Comparison of ENCODE assay signal across 22 mouse cellular contexts in the genomic region with DNA sequence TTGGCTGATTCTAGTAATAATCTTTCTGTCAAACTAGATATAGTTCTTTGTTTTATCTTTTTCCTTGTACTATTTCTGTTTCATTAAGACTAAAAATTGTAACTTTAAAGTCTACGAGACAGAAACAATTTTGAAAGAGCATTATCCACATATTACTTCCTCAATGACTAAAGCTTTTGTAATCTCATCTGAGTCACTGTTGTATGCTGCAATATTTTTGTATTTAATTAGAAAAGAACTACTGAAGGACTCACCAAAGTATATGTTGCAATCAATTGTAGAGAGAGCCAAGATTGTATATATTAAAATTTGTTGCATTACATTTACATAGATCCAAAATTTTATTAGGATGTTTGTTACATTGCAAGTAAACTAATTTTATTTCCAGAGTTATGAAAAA.
A peak's percentile ranks its signal among the peaks of the same experiment; 100 is the strongest.
DNase-seq lines count a peak whose midpoint lies in the region; ATAC-seq and TF ChIP-seq lines count a peak whose summit lies in the region.
"Had no signal": no experiment of that assay in that cellular context is flagged by ENCODE, and none has a peak within 500 bp of the region (broad histone marks: within the 10 kb centered on the region; RNA-seq: fewer than 3 reads in every experiment).

No protein-coding gene starts in this region.

- H3K27ac ChIP-seq in MEL (ENCODE audit: control insufficient read depth, low read depth, low read length), result no peak overlapping the region
- no peak overlapping the region for H3K27ac ChIP-seq in hindbrain, embryonic 14.5 days
- H3K27ac ChIP-seq: embryonic facial prominence, embryonic 10.5 days; embryonic facial prominence, embryonic 12.5 days; forebrain, embryonic 13.5 days; forebrain, embryonic 15.5 days had no signal

- no peaks in the 10 kb centered on the region for H3K27me3 ChIP-seq in MEL (ENCODE audit: control insufficient read depth in 1 of 2, insufficient read depth in 2 of 2, low read length in 2 of 2)
- no peaks in the 10 kb centered on the region for H3K27me3 ChIP-seq in hindbrain, embryonic 14.5 days (ENCODE audit: control insufficient read depth, insufficient read depth, low read length)
- H3K27me3 ChIP-seq: CH12.LX; embryonic facial prominence, embryonic 12.5 days; forebrain, embryonic 13.5 days; forebrain, embryonic 15.5 days had no signal

- no peaks in the 10 kb centered on the region for H3K9me3 ChIP-seq in MEL (replicated peaks; ENCODE audit: insufficient read depth, low read length)
- no peaks in the 10 kb centered on the region for H3K9me3 ChIP-seq in hindbrain, embryonic 14.5 days (ENCODE audit: control insufficient read depth, low read length)
- H3K9me3 ChIP-seq: embryonic facial prominence, embryonic 10.5 days; embryonic facial prominence, embryonic 12.5 days; forebrain, embryonic 13.5 days; forebrain, embryonic 15.5 days had no signal

- H3K9ac ChIP-seq in MEL (ENCODE audit: control insufficient read depth, low read depth, low read length, poor library complexity, severe bottlenecking), result no peak overlapping the region
- H3K9ac ChIP-seq in hindbrain, embryonic 14.5 days, result no peak overlapping the region
- H3K9ac ChIP-seq: embryonic facial prominence, embryonic 12.5 days; forebrain, embryonic 13.5 days; forebrain, embryonic 15.5 days; forebrain, postnatal 0 days had no signal

- DNase-seq in 416B (ENCODE audit: low read depth) (peak; percentile 82), MEL (ENCODE audit: low read depth, low spot score) (peak; percentile 10)
- DNase-seq in hindbrain, embryonic 14.5 days (ENCODE audit: low spot score), result no peak
- no peak for DNase-seq in left cerebral cortex, postnatal 25 days (ENCODE audit: low spot score in 2 of 2)
- DNase-seq: adrenal gland, adult 2 months; adrenal gland, postnatal 10 days; adrenal gland, postnatal 36 days; B cell, adult 2 months; cerebellum, adult 11-12 months; cerebellum, adult 2 months; cerebellum, adult 9-10 months; cerebellum, postnatal 10 days; cerebellum, postnatal 25 days; forebrain, postnatal 0 days had no signal

- H3K79me2 ChIP-seq in MEL (ENCODE audit: control insufficient read depth, insufficient read depth, low read length, poor library complexity), result no peaks in the 10 kb centered on the region

- intact Hi-C loops in left cerebral cortex, postnatal 25 days (cut with DNase I), result no loop called here

- TF ChIP-seq CTCF in MEL (IDR thresholded peaks at IDR 0.05 in 2 of 3, conservative IDR thresholded peaks at IDR 0.05 in 1 of 3; ENCODE audit: control insufficient read depth in 1 of 3, insufficient read depth in 1 of 3, low read depth in 2 of 3, low read length in 3 of 3, poor library complexity in 1 of 3, severe bottlenecking in 1 of 3), result no peak

- no peak overlapping the region for H3K4me2 ChIP-seq in hindbrain, embryonic 14.5 days (replicated peaks)
- H3K4me2 ChIP-seq: embryonic facial prominence, embryonic 12.5 days; forebrain, embryonic 13.5 days; forebrain, embryonic 15.5 days had no signal

- no peak for TF ChIP-seq EP300 in MEL (IDR thresholded peaks at IDR 0.05; ENCODE audit: low read depth in 1 of 2, low read length in 2 of 2)

- no peaks in the 10 kb centered on the region for H3K4me1 ChIP-seq in MEL (ENCODE audit: control insufficient read depth in 1 of 2, insufficient read depth in 2 of 2, low read length in 2 of 2)
- no peaks in the 10 kb centered on the region for H3K4me1 ChIP-seq in hindbrain, embryonic 14.5 days (replicated peaks; ENCODE audit: control insufficient read depth, insufficient read depth, low read length)
- H3K4me1 ChIP-seq: embryonic facial prominence, embryonic 10.5 days; embryonic facial prominence, embryonic 12.5 days; forebrain, embryonic 13.5 days; forebrain, embryonic 15.5 days had no signal

- TF ChIP-seq RAD21 in MEL (IDR thresholded peaks at IDR 0.05; ENCODE audit: low read depth, low read length), result no peak

- ATAC-seq in megakaryocyte progenitor cell, adult 5-6 weeks (replicated peaks; ENCODE audit: poor library complexity), result peak; percentile 48; the same call in 1 of the 2 replicates
- no peak for ATAC-seq in hindbrain, embryonic 14.5 days (ENCODE audit: low FRiP score)
- ATAC-seq: CD4-positive, CD25-positive, alpha-beta regulatory T cell, adult 4 months; forebrain, embryonic 13.5 days; forebrain, embryonic 15.5 days; forebrain, postnatal 0 days had no signal

- TF ChIP-seq POLR2A in MEL (IDR thresholded peaks at IDR 0.05; ENCODE audit: control insufficient read depth in 1 of 2, insufficient read depth in 1 of 2, low read depth in 1 of 2, low read length in 2 of 2, poor library complexity in 1 of 2), result no peak

- H3K4me3 ChIP-seq in MEL (ENCODE audit: control insufficient read depth in 1 of 2, insufficient read depth in 1 of 2, low read depth in 2 of 2, low read length in 2 of 2), result no peak overlapping the region
- H3K4me3 ChIP-seq in hindbrain, embryonic 14.5 days (replicated peaks; ENCODE audit: low read length), result no peak overlapping the region
- H3K4me3 ChIP-seq: embryonic facial prominence, embryonic 10.5 days; embryonic facial prominence, embryonic 12.5 days; forebrain, embryonic 13.5 days; forebrain, embryonic 15.5 days had no signal

- H3K36me3 ChIP-seq in MEL (ENCODE audit: control insufficient read depth in 1 of 2, insufficient read depth in 2 of 2, low read length in 2 of 2), result no peaks in the 10 kb centered on the region
- no peaks in the 10 kb centered on the region for H3K36me3 ChIP-seq in hindbrain, embryonic 14.5 days (replicated peaks; ENCODE audit: control insufficient read depth, insufficient read depth)
- H3K36me3 ChIP-seq: embryonic facial prominence, embryonic 10.5 days; embryonic facial prominence, embryonic 12.5 days; forebrain, embryonic 15.5 days; G1E had no signal

- WGBS in hindbrain, embryonic 14.5 days, result 92% methylated on average over 1 of the region's 1 CpGs

TF ChIP-seq in MEL, 35 proteins besides CTCF, POLR2A, EP300 and RAD21:
- TF ChIP-seq CHD1 (IDR thresholded peaks at IDR 0.05; ENCODE audit: low read depth, low read length) (no peak), MXI1 (IDR thresholded peaks at IDR 0.05; ENCODE audit: low read depth, low read length) (no peak), MEF2A (IDR thresholded peaks at IDR 0.05; ENCODE audit: extremely low read depth, insufficient replicate concordance, low read depth, low read length, poor library complexity, severe bottlenecking) (no peak), MAX (IDR thresholded peaks at IDR 0.05; ENCODE audit: low read length) (no peak), ZNF384 (IDR thresholded peaks at IDR 0.05; ENCODE audit: low read depth, low read length) (no peak), KAT2A (conservative IDR thresholded peaks at IDR 0.05; ENCODE audit: low read depth, low read length) (no peak), ZKSCAN1 (IDR thresholded peaks at IDR 0.05; ENCODE audit: low read depth, low read length) (no peak), ZC3H11A (IDR thresholded peaks at IDR 0.05; ENCODE audit: low read depth, low read length) (no peak), POLR2AphosphoS2 (IDR thresholded peaks at IDR 0.05; ENCODE audit: low read length) (no peak), HCFC1 (IDR thresholded peaks at IDR 0.05; ENCODE audit: low read depth, low read length) (no peak), ELF1 (IDR thresholded peaks at IDR 0.05; ENCODE audit: low read depth, low read length) (no peak), RCOR1 (IDR thresholded peaks at IDR 0.05; ENCODE audit: low read depth, low read length) (no peak), GABPA (IDR thresholded peaks at IDR 0.05; ENCODE audit: low read depth, low read length) (no peak)

Comparison
In these comparisons a context has a peak if more than half of its experiments do, and no peak if none do; other contexts are left out.
1. DNase-seq: peak in 416B (single experiment) and MEL (single experiment); none in hindbrain, embryonic 14.5 days (single experiment) and left cerebral cortex, postnatal 25 days (0 of 2).